Mouse (Mus musculus) liver, adult 2 months (tissue): Measurements from ENCODE around the gene Inpp5d.

Experiments used
- CTCF ChIP-seq: fragments of 200-500 bp; IDR thresholded peaks from 2 replicates; pipeline ENCODE4 v1.5.1; 2011; ENCODE audit warnings: low read depth, low read length, control low read depth
- POLR2A ChIP-seq: fragments of 200-500 bp; IDR thresholded peaks from 2 replicates; pipeline ENCODE4 v1.6.1; 2011; ENCODE audit warnings: low read length, control low read depth; ENCODE audit not compliant: insufficient read depth; ENCODE audit errors: extremely low read depth

DNA sequence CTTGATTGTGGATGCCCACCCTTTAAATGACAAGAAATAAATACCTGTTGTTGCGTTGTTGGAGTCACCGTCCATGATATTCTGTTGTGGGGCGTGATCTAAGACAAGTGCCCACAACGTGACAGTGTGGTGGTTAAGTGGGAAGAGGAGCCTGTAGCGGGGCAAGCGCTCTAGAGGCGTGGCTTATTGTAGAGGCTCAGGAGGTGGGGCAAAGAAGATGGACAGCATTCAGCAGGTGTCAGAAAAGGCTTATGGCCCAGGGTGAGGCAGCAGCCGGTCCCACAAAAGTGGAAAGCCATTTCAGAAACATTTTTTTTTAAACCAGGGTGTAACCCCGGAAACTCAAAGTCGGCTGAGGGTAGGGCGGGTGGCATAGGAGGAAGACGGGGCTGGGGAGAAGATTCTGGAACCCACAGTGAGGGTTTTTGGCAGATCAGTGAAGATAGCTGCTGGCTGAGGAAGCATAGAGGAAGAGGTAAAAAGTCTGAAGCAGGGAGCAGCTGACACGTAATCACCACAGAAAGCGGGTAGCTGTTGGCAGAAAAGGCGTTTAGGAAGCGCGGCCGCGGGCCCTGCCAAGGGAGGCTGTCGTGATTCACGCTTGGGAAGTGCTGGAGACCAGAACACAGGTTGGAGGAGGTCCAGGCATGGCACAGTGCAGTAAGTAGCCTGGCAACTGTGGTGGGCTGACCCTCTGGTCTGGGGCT lies 12.6 kb upstream of the Inpp5d start:
- no peak for TF ChIP-seq POLR2A
- TF ChIP-seq CTCF, result no peak
